Mouse (Mus musculus) myocyte (in vitro differentiated cells): ENCODE data around the gene Gpsm1. TPM values are rescaled to one million over a fixed set of nuclear protein-coding genes. Genes with fewer than 3 reads are reported as not detected.

Experiments used
- H3K27me3 ChIP-seq: one replicate; pipeline ENCODE4 v1.6.1; 2011; ENCODE audit not compliant: control insufficient read depth, insufficient read depth, insufficient read length
- H3K36me3 ChIP-seq: one replicate; pipeline ENCODE4 v1.6.1; 2011; ENCODE audit not compliant: control insufficient read depth, insufficient read depth
- H3K4me2 ChIP-seq: one replicate; pipeline ENCODE4 v1.6.1; 2011; ENCODE audit warnings: low read depth, control low read depth
- H3K4me3 ChIP-seq: one replicate; pipeline ENCODE4 v1.5.1; 2011; ENCODE audit warnings: mild to moderate bottlenecking, control low read depth, moderate library complexity
- H3K79me2 ChIP-seq: one replicate; pipeline ENCODE4 v1.6.1; 2011; ENCODE audit not compliant: control insufficient read depth, insufficient read depth
- H3ac ChIP-seq: one replicate; pipeline ENCODE4 v1.6.1; 2011; ENCODE audit not compliant: control insufficient read depth, insufficient read length
- CEBPB ChIP-seq: IDR thresholded peaks from 2 replicates; pipeline ENCODE4 v1.6.1; 2011; ENCODE audit warnings: mild to moderate bottlenecking, moderate library complexity; ENCODE audit not compliant: poor library complexity, insufficient read depth, severe bottlenecking
- E2F4 ChIP-seq: IDR thresholded peaks from one replicate; pipeline ENCODE4 v1.6.1; 2011; ENCODE audit warnings: mild to moderate bottlenecking, control low read depth, moderate library complexity; ENCODE audit not compliant: insufficient read depth
- MAX ChIP-seq: IDR thresholded peaks from one replicate; pipeline ENCODE4 v1.6.1; 2011; ENCODE audit warnings: low read depth, mild to moderate bottlenecking, control low read depth
- MYOD1 ChIP-seq, 3 experiments: IDR thresholded peaks; one replicate each; pipeline ENCODE4 v1.6.1; 2011; ENCODE audit warnings: control low read depth in 2 of 3, low read depth in 2 of 3, mild to moderate bottlenecking in 2 of 3, moderate library complexity in 1 of 3; ENCODE audit not compliant: insufficient read length in 2 of 3, control insufficient read depth in 1 of 3
- MYOG ChIP-seq, 3 experiments: IDR thresholded peaks; one replicate each; pipeline ENCODE4 v1.6.1; 2011; ENCODE audit warnings: control low read depth in 2 of 3, low read depth in 2 of 3, mild to moderate bottlenecking in 2 of 3; ENCODE audit not compliant: insufficient read length in 2 of 3, control insufficient read depth in 1 of 3, insufficient read depth in 1 of 3
- POLR2A ChIP-seq: IDR thresholded peaks from one replicate; pipeline ENCODE4 v1.6.1; 2011; ENCODE audit warnings: low read depth, mild to moderate bottlenecking, control low read depth, moderate library complexity; ENCODE audit not compliant: insufficient read length
- POLR2AphosphoS2 ChIP-seq: IDR thresholded peaks from one replicate; pipeline ENCODE4 v1.6.1; 2011; ENCODE audit warnings: low read depth, control low read depth; ENCODE audit not compliant: insufficient read length
- REST ChIP-seq: IDR thresholded peaks from one replicate; pipeline ENCODE4 v1.6.1; 2011; ENCODE audit warnings: mild to moderate bottlenecking, control low read depth, moderate library complexity; ENCODE audit not compliant: insufficient read depth, insufficient read length
- SRF ChIP-seq: IDR thresholded peaks from one replicate; pipeline ENCODE4 v1.6.1; 2011; ENCODE audit warnings: low read depth; ENCODE audit not compliant: control insufficient read depth, insufficient read length
- TCF12 ChIP-seq: IDR thresholded peaks from one replicate; pipeline ENCODE4 v1.6.1; 2011; ENCODE audit warnings: mild to moderate bottlenecking, control low read depth; ENCODE audit not compliant: poor library complexity, insufficient read depth, severe bottlenecking
- TCF3 ChIP-seq: IDR thresholded peaks from one replicate; pipeline ENCODE4 v1.6.1; 2011; ENCODE audit warnings: low read depth, control low read depth; ENCODE audit not compliant: insufficient read length
- USF1 ChIP-seq: IDR thresholded peaks from one replicate; pipeline ENCODE4 v1.6.1; 2011; ENCODE audit warnings: low read depth, mild to moderate bottlenecking, control low read depth, moderate library complexity
- polyA plus RNA-seq: library from polyadenylated mRNA; unstranded; fragments of >200 nt; fragmentation: generic; extraction: Trizol; gene quantifications from one replicate; pipeline ENCODE4 v1.2.1, GENCODE M21; 2012; ENCODE audit warnings: missing spikeins

Gpsm1 gene
- polyA plus RNA-seq, 1 experiment, result 11.7 TPM

- Histone ChIP-seq H3ac (no peak overlapping the region), H3K4me2 (no peak overlapping the region), H3K27me3 (no peaks in the 10 kb centered on the region), H3K4me3 (no peak overlapping the region), H3K36me3 (no peaks in the 10 kb centered on the region), H3K79me2 (peaks cover 8% of the 10 kb centered on the region)
- TF ChIP-seq MAX, result no peak
- no peak for TF ChIP-seq TCF3
- TF ChIP-seq USF1, result no peak
- TF ChIP-seq REST, result no peak
- TF ChIP-seq MYOG (IDR thresholded peaks at IDR 0.05; ENCODE audit: control insufficient read depth in 1 of 3, insufficient read depth in 1 of 3, insufficient read length in 2 of 3, low read depth in 2 of 3), result no peak
- no peak for TF ChIP-seq POLR2A
- no peak for TF ChIP-seq SRF
- TF ChIP-seq TCF12, result no peak
- TF ChIP-seq POLR2AphosphoS2, result no peak
- TF ChIP-seq CEBPB, result no peak
- no peak for TF ChIP-seq MYOD1 (IDR thresholded peaks at IDR 0.05; ENCODE audit: control insufficient read depth in 1 of 3, insufficient read length in 2 of 3, low read depth in 2 of 3)
These were observed 2.8 kb downstream of the Gpsm1 start for GRCm38 (mm10) chr2:26317991-26318672.

GRCm38 (mm10) chr2:26319109-26319508 is 3.8 kb downstream of the Gpsm1 start:
- H3ac ChIP-seq, result no peak overlapping the region
- H3K4me2 ChIP-seq, result no peak overlapping the region
- H3K36me3 ChIP-seq, result no peaks in the 10 kb centered on the region
- H3K27me3 ChIP-seq, result no peaks in the 10 kb centered on the region
- H3K4me3 ChIP-seq, result no peak overlapping the region
- TF ChIP-seq MYOD1 (IDR thresholded peaks at IDR 0.05; ENCODE audit: control insufficient read depth in 1 of 3, insufficient read length in 2 of 3, low read depth in 2 of 3) (no peak), CEBPB (no peak), TCF12 (no peak), MYOG (IDR thresholded peaks at IDR 0.05; ENCODE audit: control insufficient read depth in 1 of 3, insufficient read depth in 1 of 3, insufficient read length in 2 of 3, low read depth in 2 of 3) (no peak), TCF3 (no peak), MAX (no peak), USF1 (no peak), POLR2AphosphoS2 (no peak)
- H3K79me2 ChIP-seq, result peaks cover 8% of the 10 kb centered on the region

GRCm38 (mm10) chr2:26319519-26320244 is 4.4 kb downstream of the Gpsm1 start:
- TF ChIP-seq CEBPB (no peak), SRF (no peak), E2F4 (no peak), MYOD1 (IDR thresholded peaks at IDR 0.05; ENCODE audit: control insufficient read depth in 1 of 3, insufficient read length in 2 of 3, low read depth in 2 of 3) (no peak), USF1 (no peak), TCF12 (no peak), POLR2AphosphoS2 (no peak), POLR2A (no peak), REST (no peak), TCF3 (no peak), MAX (no peak), MYOG (IDR thresholded peaks at IDR 0.05; ENCODE audit: control insufficient read depth in 1 of 3, insufficient read depth in 1 of 3, insufficient read length in 2 of 3, low read depth in 2 of 3) (no peak)
- Histone ChIP-seq H3ac (no peak overlapping the region), H3K79me2 (peaks cover 8% of the 10 kb centered on the region)

GRCm38 (mm10) chr2:26320245-26321185 is 5.2 kb downstream of the Gpsm1 start:
- H3K27me3 ChIP-seq, result no peaks in the 10 kb centered on the region
- TF ChIP-seq MAX (no peak), CEBPB (no peak), TCF12 (no peak)
- H3ac ChIP-seq, result no peak overlapping the region
- no peak overlapping the region for H3K4me2 ChIP-seq
- no peak overlapping the region for H3K4me3 ChIP-seq
- peaks cover 8% of the 10 kb centered on the region for H3K79me2 ChIP-seq
- H3K36me3 ChIP-seq, result no peaks in the 10 kb centered on the region

More at GRCm38 (mm10) chr2:26319519-26320244, 4.4 kb downstream of the Gpsm1 start:
- Histone ChIP-seq H3K4me2 (no peak overlapping the region), H3K27me3 (no peaks in the 10 kb centered on the region), H3K36me3 (no peaks in the 10 kb centered on the region), H3K4me3 (no peak overlapping the region)
